Mouse (Mus musculus) lung, postnatal 0 days (tissue): ENCODE data around the gene Polr2e.

Experiments used
- CTCF ChIP-seq: IDR thresholded peaks from 2 replicates; pipeline ENCODE4 v1.5.1; 2016; ENCODE audit warnings: antibody characterized with exemption, mild to moderate bottlenecking
- EP300 ChIP-seq: IDR thresholded peaks from 2 replicates; pipeline ENCODE4 v1.6.1; 2016; ENCODE audit warnings: antibody characterized with exemption, mild to moderate bottlenecking, control low read depth

DNA sequence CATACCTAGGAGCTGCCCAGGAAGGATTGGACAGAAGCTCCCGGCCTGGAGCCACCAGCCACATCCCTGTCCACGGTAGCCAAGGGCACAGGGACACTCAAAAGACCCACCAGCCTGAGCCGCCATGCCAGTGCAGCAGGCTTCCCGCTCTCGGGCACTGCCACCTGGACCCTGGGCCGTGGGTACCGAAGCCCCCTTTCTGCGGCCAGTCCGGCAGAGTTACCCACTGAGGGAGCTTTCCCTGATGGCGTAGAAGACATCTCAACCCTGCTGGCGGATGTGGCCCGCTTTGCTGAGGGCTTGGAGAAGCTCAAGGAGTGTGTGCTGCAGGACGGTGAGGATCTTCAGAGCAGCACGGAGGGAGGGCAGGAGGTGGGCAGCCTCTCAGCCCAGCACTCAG is 21.8 kb downstream of the Polr2e start:
- TF ChIP-seq CTCF: no peak
- no peak for TF ChIP-seq EP300
